Mouse (Mus musculus) kidney, adult 2 months (tissue): ENCODE measurements around the gene Hdc. TPM values are rescaled to one million over a fixed set of nuclear protein-coding genes. Genes with fewer than 3 reads are reported as not detected.
"Not testable (repeated sequence)": the region's sequence is repeated elsewhere in the genome, so short reads cannot be mapped to it uniquely, and the experiment has no call there.

Source experiments
- DNase-seq: peaks from one replicate; pipeline ENCODE4 v3.0.0; 2021
- H3K27ac ChIP-seq: fragments of 200-500 bp; 2 replicates; pipeline ENCODE4 v1.5.1; 2012; ENCODE audit warnings: low read depth, low read length, control low read depth, inconsistent platforms; ENCODE audit not compliant: insufficient read depth
- H3K27me3 ChIP-seq: fragments of 200-500 bp; replicated peaks from 2 replicates; pipeline ENCODE4 v1.6.1; 2012; ENCODE audit warnings: mild to moderate bottlenecking, moderate library complexity, low read length, inconsistent platforms; ENCODE audit not compliant: control insufficient read depth, insufficient read depth
- H3K36me3 ChIP-seq: fragments of 200-500 bp; 2 replicates; pipeline ENCODE4 v1.6.1; 2012; ENCODE audit warnings: mild to moderate bottlenecking, moderate library complexity, low read length, inconsistent platforms; ENCODE audit not compliant: control insufficient read depth, insufficient read depth
- H3K4me1 ChIP-seq: fragments of 200-500 bp; 2 replicates; pipeline ENCODE4 v1.6.1; 2011; ENCODE audit warnings: low read length; ENCODE audit not compliant: control insufficient read depth, insufficient read depth
- H3K4me3 ChIP-seq: fragments of 200-500 bp; 2 replicates; pipeline ENCODE4 v1.5.1; 2011; ENCODE audit warnings: mild to moderate bottlenecking, low read depth, low read length, control low read depth; ENCODE audit not compliant: insufficient read depth
- CTCF ChIP-seq: fragments of 200-500 bp; conservative IDR thresholded peaks from 2 replicates; pipeline ENCODE4 v1.5.1; 2011; ENCODE audit warnings: low read depth, mild to moderate bottlenecking, control low read depth, low read length, moderate library complexity, mixed read lengths; ENCODE audit not compliant: insufficient read depth, insufficient read length
- POLR2A ChIP-seq: fragments of 200-500 bp; IDR thresholded peaks from one replicate; pipeline ENCODE4 v1.6.1; 2011; ENCODE audit warnings: low read depth, low read length, control low read depth
- WGBS: fragments of 180-500 bp; shearing (Covaris S2); methylation state at CpG from one replicate; pipeline ENCODE4 v1.1.7; 2018; 5-methylcytosine and 5-hydroxymethylcytosine counted together
- polyA plus RNA-seq: library from polyadenylated mRNA; depleted of rRNA; stranded (reverse); fragments of >200 nt; gene quantifications from 2 replicates; pipeline ENCODE4 v1.2.3, GENCODE M21; 2012

The Hdc gene
- polyA plus RNA-seq, 1 experiment, result 8.1 TPM

- H3K4me3 ChIP-seq, result no peak overlapping the region
- H3K27me3 ChIP-seq, result no peaks in the 10 kb centered on the region
- no peaks in the 10 kb centered on the region for H3K36me3 ChIP-seq
- WGBS, result 42% methylated on average over 8 of the region's 8 CpGs
- no peak overlapping the region for H3K27ac ChIP-seq
- peak; percentile 10 for DNase-seq
- no peaks in the 10 kb centered on the region for H3K4me1 ChIP-seq
- TF ChIP-seq CTCF (no peak), POLR2A (no peak)
Measured at GRCm38 (mm10) chr2:126618470-126619179, 474 bp downstream of the Hdc start.

- H3K4me1 ChIP-seq, result no peaks in the 10 kb centered on the region
- DNase-seq, result no peak
- TF ChIP-seq POLR2A (no peak), CTCF (no peak)
- 94% methylated on average over 3 of the region's 3 CpGs for WGBS
- H3K27ac ChIP-seq, result no peak overlapping the region
- H3K27me3 ChIP-seq, result no peaks in the 10 kb centered on the region
- H3K4me3 ChIP-seq, result no peak overlapping the region
- H3K36me3 ChIP-seq, result no peaks in the 10 kb centered on the region
Measured at GRCm38 (mm10) chr2:126615355-126615754, 3.7 kb downstream of the Hdc start.

DNA sequence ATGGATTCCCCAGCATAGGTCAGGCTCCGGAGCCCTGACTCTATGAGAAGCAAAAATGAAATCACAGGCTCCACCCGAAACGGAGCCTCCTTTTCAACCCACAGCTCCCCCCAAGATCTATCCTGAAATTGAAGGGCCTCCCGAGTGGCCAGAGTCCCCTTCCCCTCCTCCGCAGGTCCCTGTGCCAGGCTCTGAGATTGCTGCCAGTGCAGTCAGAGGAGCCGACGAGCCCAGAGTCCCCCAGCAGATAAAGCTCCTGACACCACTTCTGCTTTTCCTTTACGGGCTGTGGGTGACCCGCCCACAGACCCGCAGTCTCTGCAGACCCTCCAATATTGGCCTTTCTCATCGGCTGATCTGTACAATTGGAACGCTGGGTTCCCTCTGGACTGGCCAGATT, 9.5 kb downstream of the Hdc start:
- H3K27ac ChIP-seq, H3K36me3 ChIP-seq, H3K27me3 ChIP-seq, H3K4me1 ChIP-seq, DNase-seq, H3K4me3 ChIP-seq: not testable (repeated sequence)
- 83% methylated on average over 12 of the region's 12 CpGs for WGBS

GRCm38 (mm10) chr2:126607553-126608203, 11.4 kb downstream of the Hdc start:
- TF ChIP-seq POLR2A (no peak), CTCF (no peak)
- H3K36me3 ChIP-seq, result no peaks in the 10 kb centered on the region
- no peaks in the 10 kb centered on the region for H3K27me3 ChIP-seq
- DNase-seq, result peak; percentile 63
- H3K4me1 ChIP-seq, result no peaks in the 10 kb centered on the region
- no peak overlapping the region; the same call in 1 of the 2 replicates for H3K4me3 ChIP-seq
- 61% methylated on average over 10 of the region's 10 CpGs for WGBS
- peak overlapping the region; percentile 68 for H3K27ac ChIP-seq

- no peaks in the 10 kb centered on the region for H3K36me3 ChIP-seq
- DNase-seq, result no peak
- no peak for TF ChIP-seq POLR2A
- no peak for TF ChIP-seq CTCF
- no peak overlapping the region for H3K27ac ChIP-seq
- no peaks in the 10 kb centered on the region for H3K4me1 ChIP-seq
- no peak overlapping the region for H3K4me3 ChIP-seq
- no peaks in the 10 kb centered on the region for H3K27me3 ChIP-seq
- WGBS, result 73% methylated on average over 4 of the region's 4 CpGs
Measured at GRCm38 (mm10) chr2:126606688-126607062, 12.4 kb downstream of the Hdc start.

- Histone ChIP-seq H3K27me3 (no peaks in the 10 kb centered on the region), H3K4me3 (no peak overlapping the region), H3K27ac (no peak overlapping the region), H3K4me1 (no peaks in the 10 kb centered on the region), H3K36me3 (no peaks in the 10 kb centered on the region)
- 87% methylated on average over 15 of the region's 15 CpGs for WGBS
- DNase-seq, result no peak
- TF ChIP-seq CTCF (no peak), POLR2A (no peak)
Measured at GRCm38 (mm10) chr2:126606061-126606687, 12.9 kb downstream of the Hdc start.

DNA sequence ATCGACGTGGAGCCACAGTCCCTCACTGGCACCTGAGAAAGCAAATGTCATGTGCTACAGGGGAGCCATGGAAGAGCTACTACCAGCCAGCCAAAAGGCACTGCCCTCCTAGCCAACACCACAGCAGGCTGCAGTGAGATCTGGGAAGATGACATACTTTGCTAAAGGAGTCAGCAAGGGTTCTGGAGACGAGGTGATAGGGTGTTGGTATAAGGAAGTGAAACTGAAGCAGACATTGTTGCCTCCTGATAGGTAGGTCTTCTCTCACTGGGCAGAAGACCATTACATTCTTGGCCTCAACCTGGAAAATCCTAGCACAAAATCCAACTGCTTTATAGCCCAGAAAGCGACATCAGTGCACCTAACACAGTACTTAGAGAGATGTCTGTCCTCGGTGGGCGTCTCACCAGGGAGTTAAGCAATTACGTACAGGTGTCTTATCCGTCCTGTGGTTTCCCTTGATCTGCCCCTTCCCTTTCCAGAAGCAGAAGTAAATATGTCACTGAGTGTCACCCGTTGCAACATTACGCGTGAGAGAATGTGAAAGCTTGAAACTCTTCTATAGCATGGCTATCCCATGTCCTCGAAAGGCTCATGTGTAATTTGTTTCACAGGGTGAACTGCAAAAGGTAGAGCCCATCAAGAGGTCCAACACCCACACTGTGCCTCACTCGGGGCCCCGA, 17.0 kb downstream of the Hdc start:
- DNase-seq, result no peak
- H3K4me1 ChIP-seq, result peaks cover 9% of the 10 kb centered on the region; the same call in 1 of the 2 replicates
- no peak overlapping the region for H3K27ac ChIP-seq
- H3K4me3 ChIP-seq, result no peak overlapping the region
- WGBS, result 83% methylated on average over 14 of the region's 14 CpGs
- H3K36me3 ChIP-seq, result no peaks in the 10 kb centered on the region
- TF ChIP-seq CTCF, result no peak
- no peak for TF ChIP-seq POLR2A
- no peaks in the 10 kb centered on the region for H3K27me3 ChIP-seq
